Mouse (Mus musculus): Measurements from ENCODE around the gene Gm2174.
A peak's percentile ranks its signal among the peaks of the same experiment; 100 is the strongest.

DNA sequence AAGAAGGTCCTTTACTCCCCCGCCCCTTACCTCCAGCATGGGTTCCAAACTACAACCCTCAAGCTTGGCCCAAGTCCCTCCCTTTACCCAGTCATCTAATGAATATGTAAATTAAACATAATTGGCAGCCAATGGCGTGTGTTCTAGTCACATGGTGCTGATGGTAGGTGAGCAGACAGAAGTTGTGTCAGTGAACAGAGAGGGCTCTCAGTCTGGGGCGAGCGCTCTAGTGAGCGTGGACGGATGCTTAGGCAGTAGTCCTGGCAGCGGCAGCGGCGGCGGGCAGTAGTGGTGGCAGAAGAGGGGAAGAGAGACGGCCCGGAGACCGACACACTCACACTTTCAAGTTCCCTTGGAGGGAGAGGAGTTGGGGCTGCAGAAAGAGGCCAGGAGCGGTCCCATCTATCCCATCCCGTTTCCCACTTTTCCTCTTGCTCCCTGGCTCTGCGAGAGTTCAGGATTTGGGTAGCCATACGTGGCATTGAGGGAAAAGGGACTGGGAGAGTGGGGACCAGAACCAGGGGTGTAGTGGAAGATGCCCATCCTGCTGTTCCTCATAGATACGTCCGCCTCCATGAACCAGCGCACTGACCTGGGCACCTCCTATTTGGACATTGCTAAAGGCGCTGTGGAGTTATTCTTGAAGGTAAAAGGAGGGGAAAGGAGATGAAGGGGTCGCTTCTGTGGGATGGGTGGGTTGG, 7.1 kb downstream of the Gm2174 start, which contains the start of gene Ints6l:
- TF ChIP-seq POLR2A (IDR thresholded peaks at IDR 0.05; ENCODE audit: borderline replicate concordance, extremely low read depth, insufficient read depth, insufficient read length, poor library complexity, severe bottlenecking): peak; percentile 63; the same call in 1 of the 2 replicates
- no peak for TF ChIP-seq CTCF (IDR thresholded peaks at IDR 0.05; ENCODE audit: borderline replicate concordance, extremely low read depth, insufficient read depth, insufficient read length)

All from brain, embryonic 14.5 days (tissue).